19 mouse cellular contexts compared by ENCODE assay signal in the genomic region with DNA sequence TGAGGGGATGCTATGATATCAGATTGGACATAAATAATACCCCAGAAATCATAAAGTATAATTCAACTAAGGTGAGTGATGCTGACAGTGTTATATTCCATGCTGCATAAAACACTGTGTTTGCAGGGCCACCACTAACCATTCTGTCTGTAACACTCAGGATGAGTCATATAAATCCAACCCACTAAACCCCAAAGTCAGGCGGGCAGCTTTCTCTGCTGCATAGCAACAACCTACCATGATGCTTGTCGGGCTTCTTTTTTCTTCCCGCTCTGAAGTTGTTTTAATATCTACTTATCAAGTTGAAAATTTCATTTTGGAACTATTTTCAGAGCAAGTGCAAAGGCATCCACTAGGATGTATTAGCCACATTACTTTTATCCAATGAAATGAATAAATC.
DNase-seq lines count a peak whose midpoint lies in the region; ATAC-seq lines count a peak whose summit lies in the region.
"Had no signal": no experiment of that assay in that cellular context is flagged by ENCODE, and none has a peak within 500 bp of the region (broad histone marks: within the 10 kb centered on the region; RNA-seq: fewer than 3 reads in every experiment).

No protein-coding gene starts in this region.

- no peaks in the 10 kb centered on the region for H3K36me3 ChIP-seq in midbrain, embryonic 11.5 days (ENCODE audit: control insufficient read depth, insufficient read depth, low read length)
- H3K36me3 ChIP-seq in midbrain, embryonic 14.5 days (ENCODE audit: control insufficient read depth, insufficient read depth, low read length), result no peaks in the 10 kb centered on the region
- peaks cover 4% of the 10 kb centered on the region for H3K36me3 ChIP-seq in intestine, embryonic 16.5 days (ENCODE audit: control insufficient read depth, insufficient read depth, low read length)
- H3K36me3 ChIP-seq: embryonic facial prominence, embryonic 15.5 days; forebrain, embryonic 10.5 days; heart, embryonic 12.5 days; midbrain, embryonic 12.5 days had no signal

- no peaks in the 10 kb centered on the region for H3K9me3 ChIP-seq in midbrain, embryonic 11.5 days (ENCODE audit: control insufficient read depth, low read length)
- H3K9me3 ChIP-seq in midbrain, embryonic 14.5 days (ENCODE audit: control insufficient read depth, low read length), result no peaks in the 10 kb centered on the region
- no peaks in the 10 kb centered on the region for H3K9me3 ChIP-seq in intestine, embryonic 16.5 days (ENCODE audit: control insufficient read depth, low read length)
- H3K9me3 ChIP-seq: embryonic facial prominence, embryonic 15.5 days; forebrain, embryonic 10.5 days; heart, embryonic 12.5 days; midbrain, embryonic 12.5 days had no signal

- H3K9ac ChIP-seq in midbrain, embryonic 11.5 days (ENCODE audit: low read length), result no peak overlapping the region
- H3K9ac ChIP-seq in midbrain, embryonic 14.5 days (replicated peaks; ENCODE audit: low read length), result no peak overlapping the region
- no peak overlapping the region for H3K9ac ChIP-seq in intestine, embryonic 16.5 days (ENCODE audit: low read depth, low read length)
- H3K9ac ChIP-seq: embryonic facial prominence, embryonic 15.5 days; heart, embryonic 12.5 days; hindbrain, embryonic 14.5 days; midbrain, embryonic 12.5 days had no signal

- ATAC-seq in frontal cortex, adult (ENCODE audit: low TSS enrichment), result peak; percentile 89; the same call in 1 of the 2 replicates
- ATAC-seq in midbrain, embryonic 11.5 days (ENCODE audit: low FRiP score), result no peak
- no peak for ATAC-seq in midbrain, embryonic 14.5 days (ENCODE audit: low FRiP score, low TSS enrichment)
- no peak for ATAC-seq in intestine, embryonic 16.5 days
- ATAC-seq: intestine, postnatal 0 days had no signal

- no peak overlapping the region for H3K4me3 ChIP-seq in midbrain, embryonic 11.5 days (ENCODE audit: low read depth, low read length)
- no peak overlapping the region for H3K4me3 ChIP-seq in midbrain, embryonic 14.5 days (replicated peaks; ENCODE audit: low read depth, low read length)
- no peak overlapping the region for H3K4me3 ChIP-seq in intestine, embryonic 16.5 days (ENCODE audit: low read length)
- H3K4me3 ChIP-seq: embryonic facial prominence, embryonic 15.5 days; forebrain, embryonic 10.5 days; heart, embryonic 12.5 days; midbrain, embryonic 12.5 days had no signal

- no peaks in the 10 kb centered on the region for H3K27me3 ChIP-seq in midbrain, embryonic 11.5 days (ENCODE audit: control insufficient read depth, insufficient read depth, low read length)
- H3K27me3 ChIP-seq in midbrain, embryonic 14.5 days (ENCODE audit: control insufficient read depth, insufficient read depth, low read length), result no peaks in the 10 kb centered on the region
- H3K27me3 ChIP-seq in intestine, embryonic 16.5 days (replicated peaks; ENCODE audit: control insufficient read depth, insufficient read depth, low read length), result no peaks in the 10 kb centered on the region
- H3K27me3 ChIP-seq: embryonic facial prominence, embryonic 15.5 days; heart, embryonic 12.5 days; midbrain, embryonic 12.5 days had no signal

- whole genome bisulfite sequencing in midbrain, embryonic 11.5 days, result 94% methylated on average over 3 of the region's 3 CpGs
- 94% methylated on average over 3 of the region's 3 CpGs for WGBS in midbrain, embryonic 14.5 days
- 92% methylated on average over 3 of the region's 3 CpGs for WGBS in intestine, embryonic 16.5 days

- H3K27ac ChIP-seq in midbrain, embryonic 11.5 days (ENCODE audit: low read depth, low read length), result no peak overlapping the region
- no peak overlapping the region for H3K27ac ChIP-seq in midbrain, embryonic 14.5 days (replicated peaks; ENCODE audit: low read depth, low read length)
- no peak overlapping the region for H3K27ac ChIP-seq in intestine, embryonic 16.5 days (ENCODE audit: low read length)
- H3K27ac ChIP-seq: embryonic facial prominence, embryonic 15.5 days; forebrain, embryonic 10.5 days; hindbrain, embryonic 14.5 days; kidney, postnatal 0 days; macrophage; midbrain, embryonic 12.5 days had no signal

- DNase-seq in frontal cortex, postnatal 25 days (ENCODE audit: low spot score in 2 of 2), result no peak
- peak; percentile 26 for DNase-seq in midbrain, embryonic 11.5 days (ENCODE audit: low spot score, missing footprints)
- DNase-seq in midbrain, embryonic 14.5 days, result no peak
- DNase-seq in left cerebral cortex, postnatal 14 days (ENCODE audit: low spot score in 2 of 2), result peak; percentile 58 to 59
- no peak for DNase-seq in cerebellum, postnatal 25 days
- DNase-seq in gastrocnemius, postnatal 36 days, result no peak
- DNase-seq: adrenal gland, postnatal 14 days; cerebellum, adult 2 months; lung, adult 2 months had no signal

- H3K4me2 ChIP-seq in midbrain, embryonic 11.5 days, result no peak overlapping the region
- no peak overlapping the region for H3K4me2 ChIP-seq in midbrain, embryonic 14.5 days (ENCODE audit: low read length)
- H3K4me2 ChIP-seq in intestine, embryonic 16.5 days (ENCODE audit: low read depth, low read length), result no peak overlapping the region
- H3K4me2 ChIP-seq: embryonic facial prominence, embryonic 15.5 days; heart, embryonic 12.5 days; hindbrain, embryonic 14.5 days; midbrain, embryonic 12.5 days had no signal

- no peaks in the 10 kb centered on the region for H3K4me1 ChIP-seq in midbrain, embryonic 11.5 days (ENCODE audit: control insufficient read depth, insufficient read depth, low read length)
- no peaks in the 10 kb centered on the region for H3K4me1 ChIP-seq in midbrain, embryonic 14.5 days (ENCODE audit: control insufficient read depth, insufficient read depth, low read length)
- peaks cover 4% of the 10 kb centered on the region for H3K4me1 ChIP-seq in intestine, embryonic 16.5 days (ENCODE audit: control insufficient read depth, insufficient read depth, low read length)
- H3K4me1 ChIP-seq: embryonic facial prominence, embryonic 15.5 days; forebrain, embryonic 10.5 days; heart, embryonic 12.5 days; midbrain, embryonic 12.5 days had no signal

- intact Hi-C loops in left cerebral cortex, postnatal 14 days (cut with DNase I), result no loop called here
- intact Hi-C loops in gastrocnemius, postnatal 36 days (cut with DNase I), result no loop called here

Comparison
In these comparisons a context has a peak if more than half of its experiments do, and no peak if none do; other contexts are left out.
1. DNase-seq: peak in midbrain, embryonic 11.5 days (single experiment) and left cerebral cortex, postnatal 14 days (2 of 2); none in frontal cortex, postnatal 25 days (0 of 2), midbrain, embryonic 14.5 days (single experiment), cerebellum, postnatal 25 days (0 of 2) and gastrocnemius, postnatal 36 days (0 of 2).